Mouse (Mus musculus) bone marrow macrophage, adult 2 months (primary cell): ENCODE measurements around the gene Il1f5.

Experiments used
- CTCF ChIP-seq: IDR thresholded peaks from 2 replicates; pipeline ENCODE4 v1.5.1; 2012; ENCODE audit warnings: low read depth, mild to moderate bottlenecking, low read length, moderate library complexity
- POLR2A ChIP-seq: IDR thresholded peaks from 2 replicates; pipeline ENCODE4 v1.6.1; 2012; ENCODE audit warnings: mild to moderate bottlenecking, low read depth, low read length, borderline replicate concordance

DNA sequence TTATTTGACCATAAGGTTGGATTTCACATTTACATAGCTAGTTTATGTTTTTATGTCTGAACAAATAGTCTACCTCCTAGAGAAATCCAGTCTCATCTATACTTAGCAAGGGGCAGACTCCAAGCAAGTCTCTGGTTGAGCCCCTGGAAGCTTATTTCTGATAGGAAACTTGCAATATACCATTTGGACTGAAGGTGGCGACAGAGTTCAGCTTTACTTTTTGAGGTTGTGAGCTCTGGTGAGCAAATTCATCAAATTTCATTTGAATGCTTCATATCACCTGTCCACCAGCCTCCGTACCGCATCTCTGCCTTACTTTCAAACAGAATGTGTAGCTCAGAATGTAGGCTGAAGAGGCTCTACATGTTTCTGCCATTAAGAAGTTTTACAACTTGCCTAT, 20.1 kb downstream of the Il1f5 start:
- TF ChIP-seq CTCF (no peak), POLR2A (no peak)
